Mouse (Mus musculus) lung, postnatal 4 days (tissue): ENCODE measurements around the gene Usp29.
"Not testable (repeated sequence)": the region's sequence is repeated elsewhere in the genome, so short reads cannot be mapped to it uniquely, and the experiment has no call there.

Experiments used
- DNase-seq, 2 experiments: peaks; one replicate each; pipeline ENCODE4 v3.0.0; 2021

Usp29 gene

DNA sequence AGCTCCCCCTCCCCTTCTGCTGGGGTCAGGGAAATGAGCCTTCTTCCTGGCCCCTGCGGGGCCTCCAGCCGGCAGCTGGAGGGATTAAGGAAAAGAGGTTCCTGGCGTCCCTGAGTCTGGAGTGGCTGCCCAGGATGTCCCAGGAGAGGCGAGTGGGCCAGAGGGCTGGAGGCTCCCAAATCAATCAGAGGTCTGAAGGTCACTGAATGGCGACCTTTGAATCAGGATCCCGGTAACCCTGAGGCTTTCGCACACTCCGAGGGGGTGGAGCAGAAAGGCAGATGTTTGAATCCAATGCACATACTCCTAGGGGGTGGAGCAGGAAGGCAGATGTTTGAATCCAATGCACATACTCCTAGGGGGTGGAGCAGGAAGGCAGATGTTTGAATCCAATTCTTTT, 39.9 kb downstream of the Usp29 start:
- peak in 1 of 2 experiments; percentile 37 for DNase-seq

- not testable (repeated sequence) for DNase-seq
Measured at GRCm38 (mm10) chr7:6773865-6774413, 43.6 kb downstream of the Usp29 start.

- no peak for DNase-seq
Measured at GRCm38 (mm10) chr7:6776314-6777059, 46.1 kb downstream of the Usp29 start.

DNA sequence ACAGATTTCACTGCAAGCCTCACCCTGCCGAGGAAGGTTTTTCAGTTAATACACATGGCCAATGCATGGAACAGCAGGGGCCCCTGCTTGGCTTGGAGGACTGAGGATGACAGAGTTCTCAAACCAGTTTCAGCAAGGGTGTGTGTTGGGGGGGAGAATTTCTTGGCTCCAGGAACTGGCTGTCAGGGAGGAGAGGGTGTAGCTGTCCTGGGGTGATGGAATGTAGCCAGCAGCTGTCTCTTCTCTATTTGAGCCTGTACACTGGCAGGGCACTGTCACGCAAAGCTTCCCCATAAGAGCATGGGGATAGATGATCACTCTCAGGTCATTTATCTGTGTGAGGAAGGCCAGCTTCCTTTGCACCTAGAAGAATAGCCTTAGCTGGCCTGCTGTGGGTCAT, 46.7 kb downstream of the Usp29 start:
- peak; percentile 51 to 71 for DNase-seq

GRCm38 (mm10) chr7:6777689-6778088, 47.3 kb downstream of the Usp29 start:
- DNase-seq = no peak

DNA sequence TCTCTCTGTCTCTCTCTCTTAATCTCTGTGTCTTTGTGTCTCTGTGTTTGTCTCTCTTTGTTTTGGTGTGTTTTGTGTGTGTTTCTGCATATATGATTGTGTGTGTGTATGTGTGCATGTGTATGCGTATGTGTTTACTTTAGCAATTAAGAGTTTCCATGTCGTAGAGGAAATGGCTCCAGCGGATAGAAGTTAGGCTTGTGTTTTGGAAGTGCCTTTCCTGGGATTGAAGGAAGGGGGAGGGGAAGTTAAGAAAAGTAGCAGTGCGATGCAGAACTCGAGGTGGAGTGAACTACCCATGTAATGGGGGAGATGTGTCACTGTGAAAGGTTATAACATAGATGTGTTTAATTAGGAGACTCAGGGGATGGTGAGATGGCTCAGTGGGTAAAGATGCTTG, 48.8 kb downstream of the Usp29 start:
- no peak for DNase-seq

- peak; percentile 24 to 36 for DNase-seq
Measured at GRCm38 (mm10) chr7:6781541-6781940, 51.2 kb downstream of the Usp29 start.

GRCm38 (mm10) chr7:6784340-6785073, 54.1 kb downstream of the Usp29 start:
- no peak for DNase-seq

DNA sequence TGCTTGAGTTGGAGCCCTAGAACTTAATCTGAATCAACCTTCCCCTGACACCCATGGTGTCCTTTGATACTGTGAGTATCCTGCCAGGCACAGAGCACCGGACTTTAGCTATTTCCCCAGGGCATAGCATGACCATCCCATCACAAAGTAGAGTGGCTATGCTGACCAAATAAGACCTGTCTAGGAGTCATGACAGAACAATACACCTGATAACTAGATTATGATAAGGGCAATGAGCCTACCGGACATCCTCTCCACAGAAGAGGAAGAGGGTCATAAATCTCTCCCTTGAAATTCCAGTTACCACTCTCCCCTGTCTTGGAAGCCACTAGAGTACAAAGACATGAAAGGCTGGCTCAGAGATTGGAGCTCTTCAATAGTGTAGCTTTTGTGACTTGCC, 56.6 kb downstream of the Usp29 start:
- no peak for DNase-seq

DNA sequence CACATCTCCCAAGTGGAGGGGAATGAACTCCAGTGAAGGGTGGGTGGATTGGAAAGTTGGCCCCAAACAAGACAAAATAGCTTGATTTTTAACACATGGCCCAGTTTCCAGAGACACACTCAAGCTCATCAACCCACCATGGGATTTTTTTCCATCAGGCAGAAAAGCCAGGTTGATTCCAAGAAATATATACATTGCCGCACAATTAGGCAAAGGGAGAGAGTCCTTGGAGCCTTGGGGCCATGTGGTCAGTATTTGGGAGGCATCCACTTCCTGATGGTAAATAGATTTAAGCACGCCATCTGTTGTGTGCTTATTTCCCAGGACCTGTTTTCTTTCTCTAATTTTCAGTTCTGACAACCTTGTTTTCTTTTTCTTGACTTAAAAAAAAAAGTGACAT, 57.7 kb downstream of the Usp29 start:
- DNase-seq = no peak

- DNase-seq = peak in 1 of 2 experiments; percentile 27
Measured at GRCm38 (mm10) chr7:6791286-6792065, 61.1 kb downstream of the Usp29 start.

- no peak for DNase-seq
Measured at GRCm38 (mm10) chr7:6793240-6793639, 62.9 kb downstream of the Usp29 start.

GRCm38 (mm10) chr7:6793811-6794210, 63.4 kb downstream of the Usp29 start:
- DNase-seq = no peak

GRCm38 (mm10) chr7:6797408-6797807, 67.0 kb downstream of the Usp29 start:
- DNase-seq = no peak

GRCm38 (mm10) chr7:6799105-6799805, 68.9 kb downstream of the Usp29 start:
- DNase-seq = no peak

DNA sequence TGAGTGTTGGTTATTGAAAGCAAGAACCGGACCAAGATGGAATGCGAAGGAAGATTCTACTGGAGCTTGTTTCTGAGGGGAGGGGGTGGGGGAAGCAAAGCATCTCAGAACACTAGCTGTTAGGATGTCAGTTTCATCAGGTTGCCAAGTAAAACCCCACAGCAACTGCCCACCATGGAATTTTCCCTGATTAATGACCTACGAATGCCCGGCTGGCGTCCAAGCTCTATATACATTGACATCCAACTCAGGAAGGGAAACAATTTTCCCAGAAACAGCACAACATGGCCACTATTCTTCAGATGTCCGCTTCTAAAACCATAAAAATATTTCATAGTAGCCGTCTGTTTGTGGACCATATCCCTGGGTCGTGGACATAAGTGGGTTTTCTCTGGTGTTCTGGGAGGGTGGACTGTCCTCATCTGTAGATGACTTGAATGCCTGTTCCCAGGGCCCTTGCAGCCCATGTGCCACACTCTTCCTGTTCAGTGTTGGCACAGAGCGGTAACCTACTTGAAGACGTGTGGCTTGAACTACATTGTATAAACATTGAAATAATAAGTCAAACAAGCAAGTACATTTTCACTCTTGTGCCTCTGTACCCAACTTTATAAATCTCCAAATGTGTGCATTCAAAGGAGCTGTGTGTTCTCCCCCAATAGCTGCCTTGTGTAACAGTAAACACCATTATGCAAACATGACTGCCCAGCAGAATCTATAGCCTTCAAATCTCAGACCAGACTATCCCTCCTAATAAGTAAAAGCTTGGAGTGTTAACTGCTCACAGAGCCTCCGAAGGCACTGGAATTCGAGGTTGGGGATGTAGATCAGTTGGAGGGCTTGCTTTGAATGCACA, 70.4 kb downstream of the Usp29 start:
- no peak for DNase-seq

GRCm38 (mm10) chr7:6801642-6802041, 71.3 kb downstream of the Usp29 start:
- no peak for DNase-seq

DNA sequence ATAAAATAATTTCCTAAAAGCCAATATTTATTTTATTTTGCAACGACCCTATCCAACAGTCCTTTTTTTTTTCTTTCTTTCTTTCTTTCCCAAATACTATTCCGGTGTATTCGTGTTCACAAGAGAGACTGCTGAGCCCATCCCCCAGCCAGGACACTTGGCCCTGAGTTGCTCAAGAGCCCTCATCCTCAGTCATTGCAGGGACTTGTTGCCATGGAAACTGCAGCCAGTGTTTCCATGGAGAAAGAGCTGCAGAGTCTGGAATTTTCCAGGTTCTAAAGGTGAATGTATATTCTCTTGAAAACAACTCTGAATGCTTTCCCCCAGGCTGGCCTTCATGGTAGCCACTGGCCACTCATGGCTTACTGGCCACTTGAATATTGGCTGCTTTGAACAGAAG, 80.2 kb downstream of the Usp29 start:
- DNase-seq = no peak

DNA sequence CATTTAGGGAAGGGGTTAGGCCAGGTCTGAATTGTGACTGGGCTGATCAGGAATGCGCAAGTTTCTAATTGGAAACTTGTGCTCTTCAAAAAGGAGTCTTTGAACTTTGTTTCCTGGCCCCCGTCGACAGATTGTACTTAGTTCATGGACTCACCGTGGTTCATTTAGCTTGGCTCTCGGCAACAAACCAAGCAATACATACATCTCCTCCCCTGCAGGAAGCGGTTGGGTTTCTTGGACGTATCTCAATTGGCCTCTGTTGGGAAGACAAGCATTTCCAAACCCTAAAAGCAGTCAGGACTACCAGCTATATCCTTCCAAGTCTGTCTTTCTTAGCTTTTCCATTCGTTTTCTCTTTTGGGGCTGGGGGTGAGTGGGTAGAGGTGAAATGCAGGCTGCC, 84.6 kb downstream of the Usp29 start:
- DNase-seq = no peak

GRCm38 (mm10) chr7:6816706-6817376, 86.5 kb downstream of the Usp29 start:
- DNase-seq = no peak

- DNase-seq = no peak
Measured at GRCm38 (mm10) chr7:6820296-6820695, 89.9 kb downstream of the Usp29 start.
